Mouse (Mus musculus) lung, postnatal 0 days (tissue): ENCODE measurements around the gene AI464131. TPM values are rescaled to one million over a fixed set of nuclear protein-coding genes. Genes with fewer than 3 reads are reported as not detected.
"Not testable (repeated sequence)": the region's sequence is repeated elsewhere in the genome, so short reads cannot be mapped to it uniquely, and the experiment has no call there.

Experiments used
- ATAC-seq: fragments of 200-750 bp; cut with Nextera tagmentation; 2 replicates; pipeline ENCODE4 v1.8.0; 2017; ENCODE audit warnings: moderate library complexity
- DNase-seq: peaks from one replicate; pipeline ENCODE4 v3.0.0-alpha.2; 2016; ENCODE audit warnings: low spot score
- H3K27ac ChIP-seq: fragments of 300-500 bp; sonication (generic); 2 replicates; pipeline ENCODE4 v1.5.1; 2014; ENCODE audit warnings: antibody characterized with exemption, mild to moderate bottlenecking, low read length, mixed read lengths
- H3K27me3 ChIP-seq: fragments of 300-500 bp; sonication (generic); replicated peaks from 2 replicates; pipeline ENCODE4 v1.6.1; 2014; ENCODE audit warnings: low read length, mixed read lengths; ENCODE audit not compliant: insufficient read depth
- H3K36me3 ChIP-seq: fragments of 300-500 bp; sonication (generic); 2 replicates; pipeline ENCODE4 v1.6.1; 2014; ENCODE audit warnings: low read length, mixed read lengths; ENCODE audit not compliant: insufficient read depth
- H3K4me1 ChIP-seq: fragments of 300-500 bp; sonication (generic); 2 replicates; pipeline ENCODE4 v1.6.1; 2014; ENCODE audit warnings: antibody characterized with exemption, low read depth, low read length, mixed read lengths; ENCODE audit not compliant: insufficient read depth
- H3K4me2 ChIP-seq: fragments of 300-500 bp; sonication (generic); replicated peaks from 2 replicates; pipeline ENCODE4 v1.6.1; 2014; ENCODE audit warnings: low read depth, mild to moderate bottlenecking, low read length, moderate library complexity, mixed read lengths
- H3K4me3 ChIP-seq: fragments of 300-500 bp; sonication (generic); 2 replicates; pipeline ENCODE4 v1.5.1; 2014; ENCODE audit warnings: low read depth, low read length
- H3K9ac ChIP-seq: fragments of 300-500 bp; sonication (generic); replicated peaks from 2 replicates; pipeline ENCODE4 v1.6.1; 2014; ENCODE audit warnings: low read depth, mild to moderate bottlenecking
- H3K9me3 ChIP-seq: fragments of 300-500 bp; sonication (generic); 2 replicates; pipeline ENCODE4 v1.6.1; 2016; ENCODE audit warnings: low read length, mixed read lengths
- CTCF ChIP-seq: IDR thresholded peaks from 2 replicates; pipeline ENCODE4 v1.5.1; 2016; ENCODE audit warnings: antibody characterized with exemption, mild to moderate bottlenecking
- EP300 ChIP-seq: IDR thresholded peaks from 2 replicates; pipeline ENCODE4 v1.6.1; 2016; ENCODE audit warnings: antibody characterized with exemption, mild to moderate bottlenecking, control low read depth
- WGBS: fragments of 180-500 bp; shearing (Covaris S2); extraction: QIAGEN DNeasy Blood & Tissue Kit; methylation state at CpG from one replicate; pipeline ENCODE4 v1.1.7; 2014; 5-methylcytosine and 5-hydroxymethylcytosine counted together
- polyA plus RNA-seq: library from polyadenylated mRNA; unstranded; fragments of >200 nt; fragmentation: Nextera tagmentation; extraction: Ambion mirVana; gene quantifications from 2 replicates; pipeline ENCODE4 v1.2.1, GENCODE M21; 2015

The AI464131 gene
- polyA plus RNA-seq, 1 experiment from 2014 or later = 5.5 TPM

DNA sequence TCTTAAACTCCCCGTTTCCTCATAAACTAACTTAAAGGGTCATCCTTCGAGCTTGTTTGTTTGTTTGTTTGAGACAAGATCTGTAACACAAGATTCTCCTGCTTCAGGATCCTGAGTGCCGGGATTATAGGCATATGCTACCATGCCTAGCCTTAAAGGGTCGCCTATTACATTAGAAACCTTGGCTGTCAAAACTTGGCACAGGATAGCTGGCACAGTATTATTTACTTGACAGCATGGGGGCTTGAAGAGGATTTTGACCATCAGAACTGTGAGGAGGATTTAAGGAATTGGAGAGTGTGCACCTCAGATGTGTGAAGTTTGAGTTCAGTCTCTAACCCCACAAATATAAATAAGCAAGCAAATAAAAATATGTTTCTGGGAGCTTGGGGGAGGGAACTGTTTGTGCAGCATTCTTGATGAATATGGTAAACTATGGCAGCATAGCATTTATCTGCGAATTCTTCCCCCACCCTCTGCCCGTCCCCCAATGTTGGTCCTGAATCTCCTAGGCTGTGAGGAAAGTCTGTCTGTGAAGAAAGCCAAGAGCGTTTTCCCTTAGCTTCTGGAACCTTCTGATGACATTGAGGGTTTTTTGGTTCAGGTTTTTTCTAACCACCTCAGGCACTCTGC lies 32.7 kb downstream of the AI464131 start:
- H3K27me3 ChIP-seq = no peaks in the 10 kb centered on the region
- ATAC-seq (no peak), DNase-seq (peak; percentile 21)
- no peaks in the 10 kb centered on the region for H3K9me3 ChIP-seq
- H3K4me2 ChIP-seq = no peak overlapping the region
- H3K36me3 ChIP-seq = no peaks in the 10 kb centered on the region
- H3K4me3 ChIP-seq = no peak overlapping the region
- WGBS = 57% methylated on average over 7 of the region's 7 CpGs
- no peaks in the 10 kb centered on the region for H3K4me1 ChIP-seq
- no peak overlapping the region for H3K27ac ChIP-seq
- H3K9ac ChIP-seq = no peak overlapping the region
- no peak for TF ChIP-seq EP300
- TF ChIP-seq CTCF = no peak

DNA sequence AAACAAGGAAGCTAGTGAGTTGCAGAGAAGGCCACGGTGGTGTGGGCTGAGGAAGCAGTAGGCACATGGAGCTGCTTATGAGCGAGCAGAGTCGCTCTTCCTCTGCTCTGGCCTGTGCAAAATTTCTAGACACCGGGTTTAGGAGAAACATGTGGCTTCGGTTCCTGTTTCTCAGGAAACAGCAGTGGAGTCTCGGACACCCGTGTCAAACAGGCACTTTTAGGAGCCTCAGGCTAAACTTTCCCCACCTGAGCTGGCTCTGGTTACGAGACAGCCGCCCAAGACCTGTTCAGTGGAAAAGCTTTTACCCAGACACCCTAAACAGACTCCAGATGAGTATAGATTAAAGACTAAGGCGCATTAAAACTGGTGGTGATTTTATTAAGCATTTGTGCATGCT lies 33.7 kb downstream of the AI464131 start:
- Histone ChIP-seq H3K4me1 (no peaks in the 10 kb centered on the region), H3K36me3 (no peaks in the 10 kb centered on the region), H3K9ac (no peak overlapping the region), H3K9me3 (no peaks in the 10 kb centered on the region), H3K27ac (no peak overlapping the region), H3K4me3 (no peak overlapping the region), H3K27me3 (no peaks in the 10 kb centered on the region), H3K4me2 (no peak overlapping the region)
- TF ChIP-seq EP300 = no peak
- TF ChIP-seq CTCF = no peak
- no peak for ATAC-seq
- 76% methylated on average over 10 of the region's 10 CpGs for WGBS
- DNase-seq = no peak

DNA sequence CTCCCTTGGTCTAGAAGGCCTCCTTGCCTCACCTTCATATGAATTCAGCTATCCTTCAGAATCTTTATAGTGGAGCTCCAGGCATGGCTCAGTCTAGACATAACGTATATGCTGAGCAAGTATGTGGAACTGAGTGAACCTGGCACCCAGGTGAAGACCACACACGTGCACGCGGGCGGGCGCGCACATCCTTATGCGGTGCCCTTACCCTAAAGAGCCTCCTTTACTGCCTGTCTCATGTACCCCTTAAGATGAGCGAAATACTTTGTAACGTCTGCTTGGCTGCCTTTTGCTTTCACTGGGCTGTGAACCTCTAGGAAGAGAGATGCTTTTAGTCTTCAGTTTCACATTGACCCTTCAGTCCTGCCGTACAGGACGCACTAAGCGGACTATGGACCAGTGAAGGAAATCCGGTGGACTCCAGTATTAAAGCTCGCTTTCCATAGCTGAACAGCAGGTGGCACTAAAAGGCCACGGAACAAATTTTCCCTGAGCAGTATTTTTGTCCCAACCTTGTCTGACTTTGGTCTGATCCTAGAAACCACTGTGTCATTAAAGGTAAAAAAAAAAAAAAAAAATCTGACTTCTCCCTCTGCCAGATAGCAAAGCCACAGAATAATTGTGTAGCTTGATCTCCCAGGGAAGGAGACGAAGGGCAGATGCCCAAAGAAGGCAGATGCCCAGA lies 34.3 kb downstream of the AI464131 start:
- no peaks in the 10 kb centered on the region for H3K27me3 ChIP-seq
- H3K27ac ChIP-seq = no peak overlapping the region
- H3K4me1 ChIP-seq = no peaks in the 10 kb centered on the region
- peak; percentile 42; the same call in 1 of the 2 replicates for TF ChIP-seq EP300
- TF ChIP-seq CTCF = peak; percentile 82
- no peak overlapping the region for H3K4me2 ChIP-seq
- WGBS = 52% methylated on average over 17 of the region's 17 CpGs
- H3K9me3 ChIP-seq = no peaks in the 10 kb centered on the region
- H3K9ac ChIP-seq = no peak overlapping the region
- DNase-seq = peak; percentile 81
- no peaks in the 10 kb centered on the region for H3K36me3 ChIP-seq
- ATAC-seq = no peak
- H3K4me3 ChIP-seq = no peak overlapping the region

DNA sequence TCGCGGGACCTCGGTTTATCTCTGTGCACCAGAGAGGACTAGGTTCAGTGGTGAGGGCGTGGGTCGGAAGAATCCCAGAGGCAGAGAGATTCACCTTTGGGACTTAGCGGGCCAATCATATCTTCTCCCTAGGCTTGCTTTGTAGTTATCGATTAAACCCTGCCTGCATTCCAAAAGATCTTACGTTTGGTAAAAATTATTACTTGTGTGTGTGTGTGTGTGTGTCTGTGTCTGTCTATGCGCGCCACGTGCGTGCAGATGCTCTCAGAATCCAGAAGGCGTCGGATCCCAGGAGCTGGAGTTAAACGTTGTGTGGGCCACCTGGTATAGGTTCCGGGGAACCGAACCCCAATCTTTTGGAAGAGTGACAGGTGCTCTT lies 37.6 kb downstream of the AI464131 start:
- no peak for ATAC-seq
- Histone ChIP-seq H3K36me3 (no peaks in the 10 kb centered on the region), H3K4me1 (no peaks in the 10 kb centered on the region), H3K9ac (peak overlapping the region; percentile 54), H3K4me3 (peak overlapping the region; percentile 73), H3K4me2 (peak overlapping the region; percentile 65), H3K9me3 (no peaks in the 10 kb centered on the region), H3K27me3 (no peaks in the 10 kb centered on the region), H3K27ac (no peak overlapping the region)
- DNase-seq = peak; percentile 21
- TF ChIP-seq EP300 = no peak
- peak; percentile 20; the same call in 1 of the 2 replicates for TF ChIP-seq CTCF
- 2% methylated on average over 17 of the region's 17 CpGs for WGBS

DNA sequence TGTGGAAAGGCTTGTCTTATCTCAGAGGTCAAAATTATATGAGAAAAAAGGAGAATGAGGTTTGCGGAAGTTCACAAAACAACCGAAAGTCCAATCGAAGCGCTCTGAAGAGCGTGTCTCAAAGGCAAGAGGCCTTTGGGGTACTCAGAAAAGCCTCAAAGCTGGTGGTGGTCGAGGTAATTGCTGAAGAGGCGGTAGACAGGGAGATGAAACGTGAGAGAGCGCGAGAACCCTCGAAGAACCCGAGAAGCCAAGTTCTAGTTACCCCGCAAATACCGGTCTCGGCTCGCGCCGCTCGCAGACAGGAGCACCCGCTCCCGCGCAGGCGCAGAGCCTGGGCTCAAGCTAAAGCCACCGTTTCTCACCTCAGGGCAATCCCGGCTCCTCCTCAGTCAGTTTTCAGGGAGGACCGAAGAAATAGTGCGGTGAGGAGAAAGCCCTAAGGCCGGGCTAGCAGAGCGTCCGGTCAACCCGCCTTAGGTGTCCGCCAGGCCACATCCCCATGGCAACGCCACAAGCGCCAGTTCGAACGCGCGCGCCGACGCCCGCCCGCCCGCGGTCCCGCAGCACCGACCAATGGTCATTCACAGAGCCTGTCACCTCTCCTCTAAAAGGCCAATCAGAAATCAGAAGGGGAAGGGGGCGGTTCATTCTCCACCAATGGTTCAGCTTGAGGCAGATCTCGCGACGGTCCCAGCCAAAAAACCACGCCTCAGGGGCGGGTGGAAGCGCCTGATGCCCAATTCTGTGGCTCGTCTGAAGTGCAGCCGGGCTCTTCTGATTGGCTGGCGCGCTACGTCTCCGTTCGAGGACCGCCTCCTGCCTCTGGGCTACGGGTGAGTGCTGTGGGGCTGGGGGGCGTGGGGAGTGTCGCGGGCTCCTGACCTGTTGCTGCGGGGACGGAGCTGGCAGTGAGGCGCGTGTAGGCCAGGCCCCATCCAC lies 38.3 kb downstream of the AI464131 start, which contains the start of the genes Kif24 and Nudt2:
TSS of gene Kif24 (minus strand) at position 543 of the 942 bp plus-strand sequence.
TSS of gene Nudt2 (plus strand) at position 807 of the 942 bp plus-strand sequence.
- Histone ChIP-seq H3K9ac (peak within 1 kb of the TSS; percentile 56), H3K27ac (peak within 1 kb of the TSS; percentile 62), H3K4me3 (peak within 1 kb of the TSS; percentile 73), H3K4me2 (peak within 1 kb of the TSS; percentile 84), H3K36me3 (no peaks in the 10 kb centered on the region), H3K27me3 (no peaks in the 10 kb centered on the region), H3K9me3 (no peaks in the 10 kb centered on the region), H3K4me1 (no peaks in the 10 kb centered on the region)
- ATAC-seq (peak; percentile 99), DNase-seq (peak; percentile 100)
- TF ChIP-seq CTCF (no peak), EP300 (peak; percentile 84)
- WGBS = under 1% methylated on average over 70 of the region's 70 CpGs

DNA sequence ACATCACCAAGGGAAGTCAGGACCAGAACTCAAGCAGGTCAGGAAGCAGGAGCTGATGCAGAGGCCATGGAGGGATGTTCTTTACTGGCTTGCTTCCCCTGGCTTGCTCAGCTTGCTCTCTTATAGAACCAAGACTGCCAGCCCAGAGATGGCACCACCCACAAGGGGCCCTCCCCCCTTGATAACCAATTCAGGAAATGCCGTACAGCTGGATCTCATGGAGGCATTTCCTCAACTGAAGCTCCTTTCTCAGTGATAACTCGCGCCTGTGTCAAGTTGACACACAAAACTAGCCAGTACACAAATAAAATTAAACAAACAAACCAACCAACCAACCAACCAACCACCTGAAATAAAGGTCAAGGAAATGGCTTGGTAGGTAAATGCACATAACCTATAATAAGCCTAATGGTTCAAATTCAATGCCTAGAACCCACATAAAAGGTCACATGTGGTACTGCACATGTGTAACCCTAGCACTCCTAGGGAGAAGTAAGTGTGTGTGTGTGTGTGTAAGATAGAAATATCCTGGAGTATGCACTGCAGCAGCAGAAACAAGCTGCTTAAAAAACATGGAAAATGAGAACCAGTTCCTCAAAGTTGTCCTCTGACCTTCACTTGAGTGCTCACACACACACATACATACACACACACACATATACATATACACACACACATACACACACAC lies 39.7 kb downstream of the AI464131 start:
- not testable (repeated sequence) for DNase-seq, H3K4me2 ChIP-seq, H3K4me3 ChIP-seq, H3K27ac ChIP-seq, H3K4me1 ChIP-seq, H3K27me3 ChIP-seq, ATAC-seq, H3K9me3 ChIP-seq, H3K9ac ChIP-seq, H3K36me3 ChIP-seq
- WGBS = 57% methylated on average over 3 of the region's 3 CpGs
